Mouse (Mus musculus): Measurements from ENCODE around the gene Lrrn2.
A peak's percentile ranks its signal among the peaks of the same experiment; 100 is the strongest.

Gene Lrrn2

GRCm38 (mm10) chr1:132880161-132881005, at the start of gene Lrrn2:
Gene Lrrn2, plus strand, starts transcription at chr1:132880273.
- peak; percentile 12 for DNase-seq (ENCODE audit: low spot score)

GRCm38 (mm10) chr1:132831963-132832362, 48.1 kb upstream of the Lrrn2 start:
- DNase-seq (ENCODE audit: low spot score) = no peak

GRCm38 (mm10) chr1:132834037-132834436, 46.0 kb upstream of the Lrrn2 start:
- DNase-seq (ENCODE audit: low spot score) = no peak

GRCm38 (mm10) chr1:132836895-132837294, 43.2 kb upstream of the Lrrn2 start:
- no peak for DNase-seq (ENCODE audit: low spot score)

- no peak for DNase-seq (ENCODE audit: low spot score)
These were observed 42.4 kb upstream of the Lrrn2 start for GRCm38 (mm10) chr1:132837691-132838090.

- DNase-seq (ENCODE audit: low spot score) = no peak
These were observed 41.7 kb upstream of the Lrrn2 start for GRCm38 (mm10) chr1:132838371-132838770.

GRCm38 (mm10) chr1:132843612-132844011, 36.5 kb upstream of the Lrrn2 start:
- no peak for DNase-seq (ENCODE audit: low spot score)

- no peak for DNase-seq (ENCODE audit: low spot score)
These were observed 35.8 kb upstream of the Lrrn2 start for GRCm38 (mm10) chr1:132844088-132844804.

- DNase-seq (ENCODE audit: low spot score) = no peak
These were observed 34.3 kb upstream of the Lrrn2 start for GRCm38 (mm10) chr1:132845766-132846165.

GRCm38 (mm10) chr1:132850809-132851208, 29.3 kb upstream of the Lrrn2 start:
- no peak for DNase-seq (ENCODE audit: low spot score)

- no peak for DNase-seq (ENCODE audit: low spot score)
These were observed 28.8 kb upstream of the Lrrn2 start for GRCm38 (mm10) chr1:132851296-132851695.

- no peak for DNase-seq (ENCODE audit: low spot score)
These were observed 28.3 kb upstream of the Lrrn2 start for GRCm38 (mm10) chr1:132851771-132852170.

GRCm38 (mm10) chr1:132853312-132853711, 26.8 kb upstream of the Lrrn2 start:
- DNase-seq (ENCODE audit: low spot score) = no peak

GRCm38 (mm10) chr1:132858516-132859383, 21.3 kb upstream of the Lrrn2 start:
- DNase-seq (ENCODE audit: low spot score) = no peak

- DNase-seq (ENCODE audit: low spot score) = no peak
These were observed 15.9 kb upstream of the Lrrn2 start for GRCm38 (mm10) chr1:132864220-132864619.

GRCm38 (mm10) chr1:132865585-132865984, 14.5 kb upstream of the Lrrn2 start:
- no peak for DNase-seq (ENCODE audit: low spot score)

- DNase-seq (ENCODE audit: low spot score) = no peak
These were observed 9.7 kb upstream of the Lrrn2 start for GRCm38 (mm10) chr1:132870327-132870726.

GRCm38 (mm10) chr1:132878951-132879610, 992 bp upstream of the Lrrn2 start:
- no peak for DNase-seq (ENCODE audit: low spot score)

GRCm38 (mm10) chr1:132879801-132880160, 292 bp upstream of the Lrrn2 start:
- DNase-seq (ENCODE audit: low spot score) = no peak

GRCm38 (mm10) chr1:132881041-132881761, 1.1 kb downstream of the Lrrn2 start:
- no peak for DNase-seq (ENCODE audit: low spot score)

- DNase-seq (ENCODE audit: low spot score) = no peak
These were observed 1.8 kb downstream of the Lrrn2 start for GRCm38 (mm10) chr1:132881836-132882235.
